Mouse (Mus musculus): Measurements from ENCODE around the gene Mvb12b.

DNA sequence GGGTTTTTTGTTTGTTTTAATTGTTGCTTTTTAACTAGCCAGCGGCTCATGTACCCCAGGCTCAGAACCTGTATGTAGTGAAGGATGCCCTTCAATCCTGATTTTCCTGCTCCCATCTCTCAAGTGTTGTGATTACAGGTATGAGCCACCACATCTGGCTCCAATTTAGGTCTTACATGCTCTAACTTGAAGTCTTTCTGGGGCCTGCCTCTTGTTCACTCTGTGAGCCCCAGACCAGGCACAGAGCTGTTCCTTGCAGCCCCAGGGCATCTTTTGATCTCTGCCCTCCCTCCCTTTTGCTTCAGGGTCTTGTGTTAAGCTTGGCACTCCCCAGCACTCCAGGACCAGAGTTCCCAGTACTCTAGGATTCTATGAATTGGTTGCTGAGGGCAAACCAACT lies 53.8 kb downstream of the Mvb12b start:
- TF ChIP-seq TCF12 (IDR thresholded peaks at IDR 0.05; ENCODE audit: low read depth, low read length), result no peak
- no peak for TF ChIP-seq RAD21 (IDR thresholded peaks at IDR 0.05; ENCODE audit: low read depth, low read length)
- no peak for TF ChIP-seq ZKSCAN1 (IDR thresholded peaks at IDR 0.05; ENCODE audit: low read depth, low read length)
- no peak for TF ChIP-seq CTCF (IDR thresholded peaks at IDR 0.05 in 2 of 3, conservative IDR thresholded peaks at IDR 0.05 in 1 of 3; ENCODE audit: control insufficient read depth in 1 of 3, insufficient read depth in 1 of 3, low read depth in 2 of 3, low read length in 3 of 3, poor library complexity in 1 of 3, severe bottlenecking in 1 of 3)
- no peak for TF ChIP-seq ZNF384 (IDR thresholded peaks at IDR 0.05; ENCODE audit: low read depth, low read length)
- TF ChIP-seq NRF1 (IDR thresholded peaks at IDR 0.05; ENCODE audit: insufficient read depth, low read depth, low read length, poor library complexity, severe bottlenecking), result no peak
- no peak for TF ChIP-seq POLR2A (IDR thresholded peaks at IDR 0.05; ENCODE audit: control insufficient read depth in 1 of 2, insufficient read depth in 1 of 2, low read depth in 1 of 2, low read length in 2 of 2, poor library complexity in 1 of 2)
- TF ChIP-seq ELF1 (IDR thresholded peaks at IDR 0.05; ENCODE audit: low read depth, low read length), result no peak
- TF ChIP-seq EP300 (IDR thresholded peaks at IDR 0.05; ENCODE audit: low read depth in 1 of 2, low read length in 2 of 2), result no peak
- no peak for TF ChIP-seq USF2 (IDR thresholded peaks at IDR 0.05; ENCODE audit: borderline replicate concordance in 1 of 2, insufficient read depth in 1 of 2, low read depth in 1 of 2, low read length in 2 of 2)
- TF ChIP-seq GATA1 (IDR thresholded peaks at IDR 0.05; ENCODE audit: low read depth, low read length), result no peak
- TF ChIP-seq HCFC1 (IDR thresholded peaks at IDR 0.05; ENCODE audit: low read depth, low read length), result no peak

All from MEL (cell line).